Mouse (Mus musculus) testis, adult 2 months (tissue): ENCODE results near the gene Hoxa13. TPM values are rescaled to one million over a fixed set of nuclear protein-coding genes. Genes with fewer than 3 reads are reported as not detected.

Experiments
- H3K27ac ChIP-seq: fragments of 200-500 bp; 2 replicates; pipeline ENCODE4 v1.5.1; 2012; ENCODE audit warnings: low read depth, low read length; ENCODE audit not compliant: control insufficient read depth, insufficient read depth
- H3K27me3 ChIP-seq: fragments of 200-500 bp; 2 replicates; pipeline ENCODE4 v1.6.1; 2012; ENCODE audit warnings: mild to moderate bottlenecking, low read length, moderate library complexity; ENCODE audit not compliant: control insufficient read depth, insufficient read depth
- H3K36me3 ChIP-seq: fragments of 200-500 bp; 2 replicates; pipeline ENCODE4 v1.6.1; 2012; ENCODE audit warnings: mild to moderate bottlenecking, low read length; ENCODE audit not compliant: control insufficient read depth, insufficient read depth
- H3K4me1 ChIP-seq: fragments of 200-500 bp; 2 replicates; pipeline ENCODE4 v1.6.1; 2012; ENCODE audit warnings: low read length; ENCODE audit not compliant: control insufficient read depth, insufficient read depth
- H3K4me3 ChIP-seq: fragments of 200-500 bp; 2 replicates; pipeline ENCODE4 v1.5.1; 2012; ENCODE audit warnings: low read depth, mild to moderate bottlenecking, low read length, moderate library complexity, mixed read lengths; ENCODE audit not compliant: control insufficient read depth
- CTCF ChIP-seq: fragments of 200-500 bp; IDR thresholded peaks from 2 replicates; pipeline ENCODE4 v1.5.1; 2012; ENCODE audit warnings: low read depth, mild to moderate bottlenecking, inconsistent platforms, low read length, moderate library complexity; ENCODE audit not compliant: control insufficient read depth, insufficient read depth, insufficient replicate concordance
- POLR2A ChIP-seq: fragments of 200-500 bp; IDR thresholded peaks from 2 replicates; pipeline ENCODE4 v1.6.1; 2012; ENCODE audit warnings: low read depth, mild to moderate bottlenecking, inconsistent platforms, low read length, moderate library complexity; ENCODE audit not compliant: control insufficient read depth
- polyA plus RNA-seq: library from polyadenylated mRNA; depleted of rRNA; stranded (reverse); fragments of >200 nt; gene quantifications from 2 replicates; pipeline ENCODE4 v1.2.3, GENCODE M21; 2012; rRNA removed

Gene Hoxa13
- polyA plus RNA-seq, 1 experiment = not detected

- no peak overlapping the region for H3K27ac ChIP-seq
- peaks cover 19% of the 10 kb centered on the region for H3K4me1 ChIP-seq
- no peaks in the 10 kb centered on the region for H3K36me3 ChIP-seq
- no peak overlapping the region for H3K4me3 ChIP-seq
- H3K27me3 ChIP-seq = peaks cover 13% of the 10 kb centered on the region
- no peak for TF ChIP-seq CTCF
- no peak for TF ChIP-seq POLR2A
These were observed 51.6 kb downstream of the Hoxa13 start for GRCm38 (mm10) chr6:52208868-52209684.

- Histone ChIP-seq H3K36me3 (no peaks in the 10 kb centered on the region), H3K4me3 (no peak within 1 kb of the TSS), H3K27ac (no peak within 1 kb of the TSS), H3K27me3 (peaks cover 18% of the 10 kb centered on the region), H3K4me1 (peaks cover 27% of the 10 kb centered on the region)
- TF ChIP-seq CTCF (no peak), POLR2A (no peak)
These were observed 52.4 kb downstream of the Hoxa13 start, which contains the start of gene Hoxa6 for GRCm38 (mm10) chr6:52208072-52208867. Gene Hoxa6 (minus strand): TSS chr6:52208722.

Other genes starting within 250 kb of the Hoxa13 start
- 9.4 and 15.2 TPM in 2 replicates for gene Skap2, start 248.3 kb downstream of the Hoxa13 start, polyA plus RNA-seq
- gene Hoxa1, start 102.6 kb downstream of the Hoxa13 start, polyA plus RNA-seq = 0.07 and 0.14 TPM in 2 replicates
- gene Hoxa2, start 96.0 kb downstream of the Hoxa13 start, polyA plus RNA-seq = 0.07 and 0.08 TPM in 2 replicates
- not detected in 2 replicates for gene 5730596B20Rik, start 83.4 kb downstream of the Hoxa13 start, polyA plus RNA-seq
- 61.2 and 65.3 TPM in 2 replicates for gene Hoxa4, start 69.1 kb downstream of the Hoxa13 start, polyA plus RNA-seq
- 0.06 and 0.08 TPM in 2 replicates for gene Hoxa5, start 56.3 kb downstream of the Hoxa13 start, polyA plus RNA-seq
- 0.21 TPM in 1 of 2 replicates, not detected in the other for gene Hoxa6, start 52.2 kb downstream of the Hoxa13 start, polyA plus RNA-seq
- gene Hoxa3, start 47.5 kb downstream of the Hoxa13 start, polyA plus RNA-seq = 5.4 and 5.8 TPM in 2 replicates
- not detected in 2 replicates for gene Gm28308, start 47.5 kb downstream of the Hoxa13 start, polyA plus RNA-seq
- 0.48 and 0.72 TPM in 2 replicates for gene Hoxa7, start 39.0 kb downstream of the Hoxa13 start, polyA plus RNA-seq
- 0.52 and 1.9 TPM in 2 replicates for gene Hoxa9, start 29.8 kb downstream of the Hoxa13 start, polyA plus RNA-seq
- 0.19 and 1.6 TPM in 2 replicates for gene Hoxa10, start 20.0 kb downstream of the Hoxa13 start, polyA plus RNA-seq
- gene Hoxa11, start 15.1 kb downstream of the Hoxa13 start, polyA plus RNA-seq = 0.47 TPM in 1 of 2 replicates, not detected in the other
- gene Evx1, start 52.6 kb upstream of the Hoxa13 start, polyA plus RNA-seq = 0.02 and 0.08 TPM in 2 replicates